Mouse (Mus musculus) CH12.LX (cell line): ENCODE data around the gene Gatm.

Source experiments
- CTCF ChIP-seq, 2 experiments: IDR thresholded peaks in 1 of 2; conservative IDR thresholded peaks in 1 of 2; 2 replicates each; pipeline ENCODE4 v1.5.1; 2011 to 2012; ENCODE audit warnings: low read depth in 2 of 2, low read length in 2 of 2, improper control_type of control experiment in 1 of 2, inconsistent platforms in 1 of 2, mild to moderate bottlenecking in 1 of 2, moderate library complexity in 1 of 2
- EP300 ChIP-seq: IDR thresholded peaks from 2 replicates; pipeline ENCODE4 v1.6.1; 2011; ENCODE audit warnings: low read length, improper control_type of control experiment
- GABPA ChIP-seq: IDR thresholded peaks from 2 replicates; pipeline ENCODE4 v1.6.1; 2012; ENCODE audit warnings: low read depth, low read length, improper control_type of control experiment, inconsistent platforms; ENCODE audit not compliant: insufficient replicate concordance
- MEF2A ChIP-seq: IDR thresholded peaks from 2 replicates; pipeline ENCODE4 v1.6.1; 2014; ENCODE audit warnings: low read depth, mild to moderate bottlenecking, inconsistent platforms, low read length, improper control_type of control experiment, borderline replicate concordance
- MYC ChIP-seq: IDR thresholded peaks from 2 replicates; pipeline ENCODE4 v1.6.1; 2011; ENCODE audit warnings: low read depth, mild to moderate bottlenecking, improper control_type of control experiment, low read length
- POLR2A ChIP-seq: IDR thresholded peaks from 2 replicates; pipeline ENCODE4 v1.6.1; 2011; ENCODE audit warnings: low read depth, mild to moderate bottlenecking, improper control_type of control experiment, low read length
- UBTF ChIP-seq: IDR thresholded peaks from 2 replicates; pipeline ENCODE4 v1.6.1; 2012; ENCODE audit warnings: low read depth, mild to moderate bottlenecking, inconsistent platforms, low read length, improper control_type of control experiment, moderate library complexity

GRCm38 (mm10) chr2:122618719-122619118 is 7.6 kb upstream of the Gatm start:
- no peak for TF ChIP-seq UBTF
- TF ChIP-seq GABPA, result no peak
- no peak for TF ChIP-seq MEF2A
- no peak for TF ChIP-seq POLR2A
- TF ChIP-seq CTCF (conservative IDR thresholded peaks at IDR 0.05 in 1 of 2, IDR thresholded peaks at IDR 0.05 in 1 of 2; ENCODE audit: low read depth in 2 of 2, low read length in 2 of 2), result no peak
- TF ChIP-seq EP300, result no peak
- no peak for TF ChIP-seq MYC
